Mouse (Mus musculus) bone marrow macrophage, adult 2 months (primary cell): ENCODE data around the gene Sephs2. TPM values are rescaled to one million over a fixed set of nuclear protein-coding genes. Genes with fewer than 3 reads are reported as not detected.

Source experiments
- H3K27ac ChIP-seq: 2 replicates; pipeline ENCODE4 v1.5.1; 2012; ENCODE audit warnings: low read depth, low read length; ENCODE audit not compliant: insufficient read depth
- H3K4me1 ChIP-seq: 2 replicates; pipeline ENCODE4 v1.6.1; 2012; ENCODE audit warnings: low read length; ENCODE audit not compliant: control insufficient read depth, insufficient read depth
- H3K4me3 ChIP-seq: 2 replicates; pipeline ENCODE4 v1.5.1; 2012; ENCODE audit warnings: mild to moderate bottlenecking, low read length, moderate library complexity; ENCODE audit not compliant: insufficient read depth
- CTCF ChIP-seq: IDR thresholded peaks from 2 replicates; pipeline ENCODE4 v1.5.1; 2012; ENCODE audit warnings: low read depth, mild to moderate bottlenecking, low read length, moderate library complexity
- POLR2A ChIP-seq: IDR thresholded peaks from 2 replicates; pipeline ENCODE4 v1.6.1; 2012; ENCODE audit warnings: mild to moderate bottlenecking, low read depth, low read length, borderline replicate concordance
- polyA plus RNA-seq: library from polyadenylated mRNA; stranded (reverse); fragments of >200 nt; gene quantifications from 2 replicates; pipeline ENCODE4 v1.2.4, GENCODE M21; 2012; ENCODE audit not compliant: missing spikeins, insufficient read depth, insufficient read length

Sephs2 gene
- polyA plus RNA-seq, 1 experiment: 72.2 TPM

DNA sequence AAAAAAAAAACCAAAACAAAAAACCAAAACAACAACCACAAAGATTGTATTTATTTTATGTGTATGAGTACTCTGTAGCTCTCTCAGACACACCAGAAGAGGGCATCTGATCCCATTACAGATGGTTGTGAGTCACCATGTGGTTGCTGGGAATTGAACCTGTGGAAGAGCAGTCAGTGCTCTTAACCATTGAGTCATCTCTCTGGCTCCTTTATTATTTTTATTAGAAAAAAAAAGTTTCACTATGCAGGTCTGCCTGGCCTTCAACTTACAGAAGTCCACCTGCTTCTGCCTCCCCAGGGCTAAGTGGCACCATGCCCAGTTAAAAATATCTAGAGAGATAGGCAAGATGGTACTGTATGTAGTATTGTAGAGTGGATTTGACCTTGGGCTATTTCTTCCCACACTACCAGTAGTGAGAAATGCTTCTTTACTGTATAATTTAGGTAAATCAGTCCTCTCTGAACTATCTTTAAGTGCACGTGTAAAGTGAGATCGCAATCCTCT is 30.4 kb downstream of the Sephs2 start:
- Histone ChIP-seq H3K4me1 (peaks cover 11% of the 10 kb centered on the region), H3K27ac (no peak overlapping the region; the same call in 1 of the 2 replicates), H3K4me3 (peak overlapping the region; percentile 91)
- TF ChIP-seq POLR2A (no peak), CTCF (no peak)

DNA sequence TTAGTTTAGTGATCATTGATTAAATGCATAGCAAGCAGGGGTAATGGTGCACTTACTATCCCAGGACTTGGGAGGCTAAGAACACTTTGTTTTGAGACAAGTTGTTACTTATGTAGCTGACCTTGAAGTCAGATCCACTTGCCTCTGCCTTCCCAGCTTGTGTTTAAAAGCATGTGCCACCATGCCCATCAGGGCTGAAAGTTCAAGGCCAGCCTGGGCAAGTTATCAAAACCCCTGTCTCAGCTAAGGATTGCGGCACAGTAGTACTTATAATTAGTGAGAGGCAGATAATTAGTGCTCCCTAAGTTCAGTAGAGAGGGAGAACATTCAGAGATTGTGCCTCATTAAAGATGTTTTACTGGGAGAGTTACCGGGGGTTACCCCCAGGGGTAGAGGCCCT is 39.1 kb downstream of the Sephs2 start:
- H3K27ac ChIP-seq: no peak overlapping the region
- H3K4me1 ChIP-seq: peaks cover 21% of the 10 kb centered on the region
- no peak overlapping the region for H3K4me3 ChIP-seq
- TF ChIP-seq CTCF: no peak
- no peak for TF ChIP-seq POLR2A

DNA sequence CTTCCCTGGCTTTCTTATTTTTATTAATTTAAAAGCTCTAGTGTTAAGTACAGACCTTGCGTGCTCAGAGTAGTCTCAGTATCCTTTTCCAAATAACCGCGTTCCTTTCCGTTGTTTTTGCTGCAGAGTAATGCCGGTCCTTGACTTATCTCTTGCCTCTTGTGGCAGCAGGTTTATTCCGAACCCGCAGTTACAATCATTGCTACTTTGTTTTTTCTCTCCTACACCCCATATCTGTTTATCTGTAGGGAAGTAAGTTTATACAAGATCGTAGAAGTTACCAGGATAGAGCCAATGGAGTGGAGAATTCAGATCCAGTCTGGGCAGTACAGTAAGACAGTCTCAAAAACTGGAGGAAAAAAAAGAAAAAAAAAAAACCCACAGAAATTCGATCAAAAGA is 40.1 kb downstream of the Sephs2 start:
- Histone ChIP-seq H3K4me1 (peaks cover 25% of the 10 kb centered on the region), H3K4me3 (peak overlapping the region; percentile 87), H3K27ac (0 out of 2 replicates have a peak overlapping the region, but pooled peaks have one; percentile 8)
- TF ChIP-seq CTCF (no peak), POLR2A (no peak)

DNA sequence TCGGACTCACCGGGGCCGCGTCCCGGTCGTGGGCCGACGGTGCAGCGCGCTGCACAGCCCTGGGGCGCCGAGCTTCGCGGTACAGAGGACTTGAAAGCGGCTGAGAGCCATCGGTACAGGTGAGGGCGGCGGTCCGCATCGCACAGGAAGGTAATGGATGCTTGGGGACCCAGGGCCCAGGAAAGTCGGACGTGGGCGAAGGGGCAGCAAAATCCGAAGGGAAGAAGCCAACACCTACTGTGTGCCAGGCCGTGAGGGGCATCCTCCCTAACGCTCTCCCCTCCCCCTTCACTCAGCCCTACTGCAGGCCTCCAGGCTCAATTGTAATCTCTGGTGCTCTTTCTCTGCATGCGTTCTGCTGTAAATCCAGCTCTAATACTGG is 40.5 kb downstream of the Sephs2 start:
- H3K4me1 ChIP-seq: peaks cover 25% of the 10 kb centered on the region
- H3K4me3 ChIP-seq: peak overlapping the region; percentile 87
- TF ChIP-seq POLR2A (no peak), CTCF (no peak)
- peak overlapping the region; percentile 86 for H3K27ac ChIP-seq

DNA sequence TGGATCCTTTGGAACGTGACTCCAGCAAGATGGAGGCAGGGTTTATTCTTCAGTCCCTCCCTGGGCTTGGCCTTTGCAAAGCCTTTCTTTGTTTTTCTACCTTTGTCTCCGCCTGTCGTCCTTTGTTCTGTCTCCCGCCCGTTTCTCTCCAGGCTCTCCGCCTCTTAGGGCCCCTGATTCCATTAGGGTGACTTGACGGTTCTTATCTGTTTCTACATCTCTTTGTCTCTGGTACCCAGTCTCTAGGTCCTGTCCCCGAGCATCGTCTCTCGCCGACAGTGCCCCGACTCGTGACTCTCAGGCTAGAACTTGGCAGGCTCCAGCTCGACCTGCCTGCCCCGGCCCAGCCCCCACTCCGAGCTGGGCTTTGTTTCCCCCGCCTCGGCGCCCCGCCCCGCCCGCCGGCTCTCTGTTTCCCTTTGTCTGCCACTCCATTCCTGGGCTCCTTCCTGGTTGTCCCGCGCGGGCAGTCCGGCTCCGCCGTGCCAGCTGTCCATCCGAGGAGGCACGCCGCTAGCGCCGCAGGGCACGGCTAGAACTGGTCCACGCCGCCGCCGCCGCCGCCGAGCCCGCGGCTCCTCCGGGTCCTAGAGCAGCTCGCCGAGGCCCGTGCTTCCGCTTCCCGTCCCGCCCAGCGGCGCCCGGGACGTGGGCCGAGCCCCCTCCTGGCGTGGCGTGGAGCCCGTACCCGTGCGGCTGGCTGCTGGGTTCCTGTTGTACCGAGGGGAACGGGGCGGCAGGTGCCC is 41.1 kb downstream of the Sephs2 start, which contains the start of the genes Zfp553 and Sept1:
Gene Zfp553, plus strand, starts transcription at position 440 of the 746 bp plus-strand sequence.
Gene Sept1, minus strand, starts transcription at position 509 of the 746 bp plus-strand sequence.
- H3K4me3 ChIP-seq: peak within 1 kb of the TSS; percentile 87
- H3K4me1 ChIP-seq: peaks cover 25% of the 10 kb centered on the region
- TF ChIP-seq CTCF (no peak), POLR2A (no peak)
- H3K27ac ChIP-seq: peak within 1 kb of the TSS; percentile 86

DNA sequence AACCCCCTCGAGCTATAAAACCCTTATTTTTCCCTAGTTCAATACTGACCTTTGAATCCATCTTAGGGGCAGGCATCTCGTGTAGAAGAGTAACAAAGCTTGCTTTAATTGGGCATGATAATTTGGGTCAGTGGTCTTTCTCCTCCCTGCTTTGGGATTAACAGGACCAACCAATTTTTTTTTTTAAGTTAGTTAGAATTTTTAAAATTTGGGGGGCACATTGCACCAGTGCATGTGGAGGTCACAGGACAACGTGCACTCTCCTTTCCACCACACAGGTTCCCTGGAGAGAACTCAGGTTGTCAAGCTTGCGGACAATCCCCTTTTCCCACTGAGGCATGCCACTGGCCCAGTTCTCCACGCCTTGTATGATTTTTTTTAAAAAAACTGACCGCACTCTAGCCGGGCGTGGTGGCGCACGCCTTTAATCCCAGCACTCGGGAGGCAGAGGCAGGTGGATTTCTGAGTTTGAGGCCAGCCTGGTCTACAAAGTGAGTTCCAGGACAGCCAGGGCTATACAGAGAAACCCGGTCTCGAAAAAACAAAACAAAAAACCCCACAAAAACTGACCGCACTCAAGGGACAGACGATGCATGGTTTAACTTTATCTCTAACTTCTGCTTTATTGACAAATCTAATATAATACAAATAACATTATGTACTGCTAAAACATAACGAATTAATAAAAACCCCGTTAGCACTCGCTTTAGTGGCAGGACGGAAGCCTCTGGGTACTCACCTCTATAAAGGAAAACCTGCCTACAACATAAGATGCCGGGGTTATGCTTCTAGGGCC is 41.8 kb downstream of the Sephs2 start:
- Histone ChIP-seq H3K27ac (peak overlapping the region; percentile 86), H3K4me1 (peaks cover 25% of the 10 kb centered on the region), H3K4me3 (peak overlapping the region; percentile 87)
- TF ChIP-seq POLR2A: no peak
- TF ChIP-seq CTCF: no peak

DNA sequence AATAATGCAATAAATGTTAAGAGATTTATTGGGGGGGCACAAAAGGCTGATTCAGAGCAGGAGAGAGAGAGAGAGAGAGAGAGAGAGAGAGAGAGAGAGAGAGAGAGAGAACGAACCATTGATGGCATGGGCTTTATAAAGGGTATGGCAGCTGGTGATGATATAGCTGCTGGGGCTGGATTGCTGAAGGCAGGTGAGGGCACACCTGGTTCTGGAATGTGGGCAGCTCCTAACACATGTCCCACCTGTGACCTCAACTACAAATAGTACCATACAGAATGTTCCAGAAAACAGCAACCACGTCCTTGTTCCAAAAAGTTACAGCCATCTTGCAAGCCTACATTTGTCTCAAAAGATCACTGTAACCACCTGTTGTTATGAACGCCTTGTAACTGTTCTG is 42.5 kb downstream of the Sephs2 start:
- peaks cover 25% of the 10 kb centered on the region for H3K4me1 ChIP-seq
- TF ChIP-seq POLR2A (no peak), CTCF (no peak)
- H3K27ac ChIP-seq: no peak overlapping the region
- peak overlapping the region; percentile 87 for H3K4me3 ChIP-seq

DNA sequence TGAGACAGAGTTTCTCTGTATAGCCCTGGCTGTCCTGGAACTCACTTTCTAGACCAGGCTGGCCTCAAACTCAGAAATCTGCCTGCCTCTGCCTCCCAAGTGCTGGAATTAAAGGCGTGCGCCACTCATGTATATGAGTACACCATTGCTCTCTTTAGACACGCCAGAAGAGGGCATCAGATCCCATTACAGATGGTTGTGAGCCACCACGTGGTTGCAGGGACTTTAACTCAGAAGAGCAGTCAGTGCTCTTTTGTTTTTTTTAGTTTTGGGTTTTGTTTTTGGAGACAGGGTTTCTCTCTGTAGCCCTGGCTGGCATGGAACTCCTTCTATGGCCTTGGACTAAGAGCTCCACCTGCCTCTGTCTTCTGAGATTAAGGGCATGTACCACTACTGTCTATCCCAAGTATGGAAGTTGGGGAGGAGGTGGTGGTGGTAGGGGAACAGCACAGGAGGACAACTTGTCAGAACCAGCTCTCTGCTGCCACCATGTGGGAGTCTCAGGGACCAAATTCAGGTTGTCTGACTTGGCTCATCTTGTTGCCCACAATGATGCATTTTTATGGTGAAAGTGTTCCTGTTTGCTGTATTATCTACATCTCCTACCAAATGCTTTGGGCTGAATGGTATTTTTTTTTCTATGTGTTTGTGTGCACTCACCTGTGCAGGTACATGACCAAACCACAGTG is 45.1 kb downstream of the Sephs2 start:
- H3K4me1 ChIP-seq: peaks cover 23% of the 10 kb centered on the region
- no peak overlapping the region for H3K4me3 ChIP-seq
- no peak overlapping the region for H3K27ac ChIP-seq
- TF ChIP-seq CTCF (peak; percentile 24; the same call in 1 of the 2 replicates), POLR2A (no peak)
